Mouse (Mus musculus) neural tube, embryonic 15.5 days (tissue): ENCODE data around the gene Bmpr1b. TPM values are rescaled to one million over a fixed set of nuclear protein-coding genes. Genes with fewer than 3 reads are reported as not detected.
A peak's percentile ranks its signal among the peaks of the same experiment; 100 is the strongest.

Experiments used
- ATAC-seq: fragments of 200-750 bp; cut with Nextera tagmentation; 2 replicates; pipeline ENCODE4 v1.8.0; 2017; ENCODE audit warnings: mild to moderate bottlenecking, moderate TSS enrichment, moderate library complexity; ENCODE audit not compliant: low FRiP score
- H3K27ac ChIP-seq: fragments of 300-500 bp; sonication (generic); replicated peaks from 2 replicates; pipeline ENCODE4 v1.5.1; 2015; ENCODE audit warnings: mild to moderate bottlenecking, inconsistent platforms
- H3K27me3 ChIP-seq: fragments of 300-500 bp; sonication (generic); replicated peaks from 2 replicates; pipeline ENCODE4 v1.6.1; 2015; ENCODE audit warnings: inconsistent platforms
- H3K36me3 ChIP-seq: fragments of 300-500 bp; sonication (generic); 2 replicates; pipeline ENCODE4 v1.6.1; 2015; ENCODE audit warnings: inconsistent platforms
- H3K4me1 ChIP-seq: fragments of 300-500 bp; sonication (generic); 2 replicates; pipeline ENCODE4 v1.6.1; 2015; ENCODE audit warnings: inconsistent platforms
- H3K4me2 ChIP-seq: fragments of 300-500 bp; sonication (generic); 2 replicates; pipeline ENCODE4 v1.6.1; 2015; ENCODE audit warnings: inconsistent platforms, mild to moderate bottlenecking, moderate library complexity
- H3K4me3 ChIP-seq: fragments of 300-500 bp; sonication (generic); replicated peaks from 2 replicates; pipeline ENCODE4 v1.5.1; 2015; ENCODE audit warnings: mild to moderate bottlenecking, inconsistent platforms
- H3K9ac ChIP-seq: fragments of 300-500 bp; sonication (generic); replicated peaks from 2 replicates; pipeline ENCODE4 v1.6.1; 2015; ENCODE audit warnings: mild to moderate bottlenecking, inconsistent platforms
- H3K9me3 ChIP-seq: fragments of 300-500 bp; sonication (generic); replicated peaks from 2 replicates; pipeline ENCODE4 v1.6.1; 2016; ENCODE audit warnings: inconsistent platforms
- whole genome bisulfite sequencing: fragments of 180-500 bp; shearing (Covaris S2); methylation state at CpG from one replicate; pipeline ENCODE4 v1.1.7; 2015; ENCODE audit warnings: mixed read lengths; 5-methylcytosine and 5-hydroxymethylcytosine counted together
- polyA plus RNA-seq: library from polyadenylated mRNA; unstranded; fragments of >200 nt; fragmentation: Nextera tagmentation; extraction: Ambion mirVana; gene quantifications from 2 replicates; pipeline ENCODE4 v1.2.1, GENCODE M21; 2015

Gene Bmpr1b
- polyA plus RNA-seq, 1 experiment from 2014 or later = 4.8 TPM

DNA sequence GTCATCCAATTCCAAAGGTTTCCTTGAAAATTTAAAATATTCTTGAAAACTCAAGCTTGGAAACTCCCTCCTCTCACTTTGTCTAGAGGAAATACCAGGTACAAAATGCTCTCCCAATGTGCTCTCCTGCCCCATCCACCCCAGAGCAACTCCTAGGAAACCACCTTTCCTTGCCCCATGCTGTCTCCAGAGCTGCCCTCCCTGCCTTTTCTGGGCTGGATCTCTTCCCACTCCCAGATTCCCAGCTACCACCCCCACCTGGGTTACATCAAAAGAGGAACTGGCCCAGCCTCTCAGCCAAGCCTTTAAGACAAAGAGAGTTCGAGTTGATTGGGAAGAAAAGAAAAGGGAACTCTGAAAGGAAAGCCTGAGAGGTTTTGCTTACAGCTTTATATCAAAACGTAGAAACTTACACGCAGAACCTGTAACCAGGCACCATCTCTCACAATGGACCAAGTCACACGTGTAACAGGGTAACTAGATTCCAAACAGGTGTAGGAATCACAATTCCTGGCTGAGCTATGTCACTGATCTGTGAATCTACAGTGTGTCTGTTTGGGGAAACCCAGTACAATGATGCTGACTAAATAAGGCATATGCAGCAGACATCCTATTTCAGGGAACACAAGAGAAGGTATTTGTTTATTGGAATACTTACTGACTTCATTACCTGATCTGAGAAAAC lies 272.2 kb downstream of the Bmpr1b start:
- H3K9me3 ChIP-seq = no peaks in the 10 kb centered on the region
- no peaks in the 10 kb centered on the region for H3K27me3 ChIP-seq
- no peak overlapping the region for H3K27ac ChIP-seq
- H3K9ac ChIP-seq = no peak overlapping the region
- H3K36me3 ChIP-seq = no peaks in the 10 kb centered on the region
- WGBS = 28% methylated on average over 4 of the region's 4 CpGs
- H3K4me3 ChIP-seq = no peak overlapping the region
- ATAC-seq = no peak
- H3K4me1 ChIP-seq = no peaks in the 10 kb centered on the region
- no peak overlapping the region for H3K4me2 ChIP-seq

DNA sequence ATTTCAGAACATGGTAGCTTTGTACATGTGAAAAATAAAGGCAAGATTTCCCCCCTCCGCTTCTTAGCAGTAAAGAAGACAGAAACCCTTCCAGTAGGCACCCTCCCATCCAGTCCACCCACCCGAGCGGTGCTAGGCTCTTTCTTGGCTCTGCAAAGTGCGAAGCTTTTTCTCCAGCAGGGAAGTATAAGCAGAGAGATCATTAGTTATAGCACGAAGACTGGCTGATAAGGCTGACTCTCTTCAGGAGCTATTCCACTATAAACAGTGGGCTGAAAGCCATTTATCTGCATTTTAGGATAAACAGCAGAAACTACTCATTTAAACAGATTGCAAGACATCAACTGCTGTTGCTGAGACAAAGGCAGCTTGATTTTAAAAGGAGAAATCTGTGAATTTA lies 274.1 kb downstream of the Bmpr1b start:
- WGBS = 61% methylated on average over 5 of the region's 5 CpGs
- Histone ChIP-seq H3K4me3 (no peak overlapping the region), H3K9me3 (no peaks in the 10 kb centered on the region), H3K9ac (no peak overlapping the region), H3K27me3 (no peaks in the 10 kb centered on the region), H3K36me3 (no peaks in the 10 kb centered on the region), H3K27ac (no peak overlapping the region), H3K4me1 (no peaks in the 10 kb centered on the region), H3K4me2 (no peak overlapping the region)
- ATAC-seq = no peak

DNA sequence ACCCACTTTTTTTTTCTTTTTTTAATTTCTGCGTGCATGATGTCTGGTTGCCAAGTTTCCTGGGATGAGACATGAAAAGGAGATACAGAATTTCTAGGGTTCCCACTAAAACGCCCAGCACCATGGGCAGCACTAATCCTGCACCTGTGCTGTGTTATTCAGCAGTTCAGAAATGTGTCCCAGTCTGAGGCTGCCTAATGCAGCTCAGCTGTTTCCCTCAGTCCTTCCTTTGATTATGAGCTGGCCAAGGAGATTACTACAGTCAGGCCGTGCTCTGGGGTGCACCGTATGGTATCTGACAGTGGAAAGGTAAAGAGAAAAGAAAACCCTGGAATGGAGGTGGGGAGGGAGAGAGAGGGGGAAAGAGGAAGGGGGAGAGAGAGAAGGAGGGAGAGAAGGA lies 278.6 kb downstream of the Bmpr1b start:
- H3K36me3 ChIP-seq = no peaks in the 10 kb centered on the region
- H3K9me3 ChIP-seq = no peaks in the 10 kb centered on the region
- no peaks in the 10 kb centered on the region for H3K4me1 ChIP-seq
- H3K4me2 ChIP-seq = no peak overlapping the region
- H3K27ac ChIP-seq = no peak overlapping the region
- ATAC-seq = no peak
- H3K27me3 ChIP-seq = no peaks in the 10 kb centered on the region
- no peak overlapping the region for H3K9ac ChIP-seq
- H3K4me3 ChIP-seq = no peak overlapping the region
- 43% methylated on average over 4 of the region's 4 CpGs for WGBS

DNA sequence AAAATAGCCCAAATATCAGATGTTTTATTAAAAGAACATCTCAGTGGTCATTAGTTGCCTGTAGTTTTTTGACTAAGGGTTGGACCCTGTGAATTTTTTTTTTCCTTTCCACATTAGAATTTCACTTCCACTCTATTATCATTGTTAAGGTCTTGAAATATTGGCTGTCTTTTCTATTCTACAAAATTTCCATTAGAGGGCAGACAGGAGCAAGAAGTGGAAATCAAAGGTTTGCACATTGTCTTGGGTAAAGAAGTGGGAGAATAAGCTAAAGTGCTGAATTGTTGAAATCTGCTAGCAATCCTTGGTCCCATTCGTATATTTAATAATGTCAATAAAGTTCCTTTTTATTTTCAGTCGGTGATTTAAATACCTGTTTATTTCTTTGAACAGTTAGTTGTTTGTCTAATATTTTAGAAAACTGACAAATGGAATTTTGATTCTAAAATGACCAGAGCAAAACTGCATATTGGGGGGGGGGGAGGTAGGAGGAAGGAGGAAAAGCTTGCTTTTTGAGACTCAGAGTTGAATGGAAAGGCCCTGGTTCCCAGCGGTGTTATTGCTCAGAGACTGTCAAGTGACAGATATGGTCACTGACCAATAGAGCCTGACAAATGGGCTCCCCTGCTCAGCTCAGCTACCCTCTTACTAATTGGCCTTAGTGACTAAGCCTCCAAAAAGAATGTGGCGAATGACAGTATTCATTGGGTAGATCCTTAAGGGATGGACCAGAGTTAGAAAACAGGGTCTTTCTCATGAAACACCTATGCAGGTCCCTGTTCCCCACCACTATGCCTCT lies 281.6 kb downstream of the Bmpr1b start:
- Histone ChIP-seq H3K36me3 (no peaks in the 10 kb centered on the region), H3K4me3 (no peak overlapping the region), H3K27me3 (no peaks in the 10 kb centered on the region), H3K27ac (no peak overlapping the region), H3K4me1 (no peaks in the 10 kb centered on the region), H3K4me2 (no peak overlapping the region), H3K9ac (no peak overlapping the region), H3K9me3 (no peaks in the 10 kb centered on the region)
- WGBS = 38% methylated on average over 4 of the region's 4 CpGs
- no peak for ATAC-seq

DNA sequence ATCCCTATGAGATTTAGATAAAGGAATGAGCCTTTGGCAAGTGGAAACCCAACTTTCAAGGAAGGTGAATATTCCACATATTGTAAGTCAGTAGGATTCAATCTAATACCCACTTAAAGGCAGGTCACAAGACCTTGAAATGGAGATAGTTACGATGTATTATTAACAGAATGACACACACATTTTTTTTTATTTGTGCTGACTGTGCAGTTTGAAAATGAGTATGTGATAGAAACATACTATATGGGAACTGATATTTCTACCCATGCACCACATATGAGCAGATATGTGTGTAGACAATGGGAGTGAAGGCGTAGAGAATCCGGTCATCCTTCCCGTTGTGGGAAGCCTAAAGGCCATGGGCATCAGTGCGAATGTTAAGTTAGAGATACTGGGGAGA lies 285.0 kb downstream of the Bmpr1b start:
- Histone ChIP-seq H3K27ac (no peak overlapping the region), H3K27me3 (no peaks in the 10 kb centered on the region), H3K9me3 (no peaks in the 10 kb centered on the region), H3K4me1 (no peaks in the 10 kb centered on the region), H3K4me2 (no peak overlapping the region), H3K9ac (no peak overlapping the region), H3K4me3 (no peak overlapping the region), H3K36me3 (no peaks in the 10 kb centered on the region)
- 97% methylated on average over 5 of the region's 5 CpGs for WGBS
- ATAC-seq = no peak

DNA sequence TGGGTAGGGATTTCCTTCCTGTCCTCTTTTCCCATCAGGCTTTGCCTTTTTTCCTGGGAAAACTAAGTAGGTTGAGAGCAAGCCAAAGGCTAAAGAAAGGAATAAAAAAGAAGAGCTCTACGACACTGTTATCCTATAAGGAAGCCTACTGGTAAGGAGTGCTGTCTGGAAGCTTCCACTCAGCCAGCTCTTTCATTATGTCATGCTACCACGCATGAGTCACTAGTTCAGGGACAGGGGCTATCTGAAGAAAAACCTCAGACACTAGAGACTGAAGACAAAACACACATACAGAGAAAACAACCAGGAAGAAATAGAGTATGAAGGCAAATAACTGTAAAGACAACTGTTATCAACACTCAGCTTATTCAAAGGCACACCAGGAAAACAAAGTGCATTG lies 286.7 kb downstream of the Bmpr1b start:
- no peaks in the 10 kb centered on the region for H3K4me1 ChIP-seq
- no peak overlapping the region for H3K27ac ChIP-seq
- no peaks in the 10 kb centered on the region for H3K9me3 ChIP-seq
- WGBS = 77% methylated on average over 2 of the region's 2 CpGs
- H3K4me3 ChIP-seq = no peak overlapping the region
- ATAC-seq = no peak
- no peaks in the 10 kb centered on the region for H3K36me3 ChIP-seq
- H3K4me2 ChIP-seq = no peak overlapping the region
- H3K9ac ChIP-seq = no peak overlapping the region
- no peaks in the 10 kb centered on the region for H3K27me3 ChIP-seq

DNA sequence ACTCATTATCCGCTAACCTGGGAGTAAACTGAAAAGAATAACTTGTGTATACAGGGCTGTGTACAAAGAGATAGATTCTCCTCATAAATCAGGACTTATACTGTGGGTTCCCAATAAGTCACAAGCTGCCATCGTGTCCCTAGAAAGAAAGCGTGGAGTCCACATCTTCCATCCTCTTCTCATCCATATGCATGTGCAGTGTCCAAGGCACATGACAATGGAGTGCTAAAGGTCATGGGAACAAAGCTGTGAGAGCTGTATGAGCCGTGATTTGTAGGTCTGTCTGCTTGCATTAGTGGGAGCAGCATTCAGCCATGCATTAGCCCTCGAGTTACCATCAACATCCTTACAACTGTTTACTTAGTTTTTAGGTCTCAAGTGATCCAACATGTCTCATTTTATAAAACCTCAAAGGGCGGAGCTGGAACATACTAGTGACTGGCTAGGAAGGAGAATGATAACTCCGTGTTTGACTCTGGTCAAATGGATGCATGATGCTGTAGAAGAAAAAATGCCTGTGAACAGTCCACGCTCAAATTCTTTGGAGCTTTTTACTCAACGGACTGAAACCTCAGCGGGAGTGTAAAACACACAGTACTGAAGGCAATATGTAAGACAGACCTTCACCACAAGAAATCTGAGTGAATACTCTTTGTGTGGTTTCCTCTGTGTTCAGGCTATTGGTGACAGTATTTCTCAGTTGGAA lies 296.7 kb downstream of the Bmpr1b start:
- no peaks in the 10 kb centered on the region for H3K36me3 ChIP-seq
- H3K9ac ChIP-seq = no peak overlapping the region
- WGBS = 18% methylated on average over 10 of the region's 10 CpGs
- no peaks in the 10 kb centered on the region for H3K9me3 ChIP-seq
- H3K27ac ChIP-seq = no peak overlapping the region
- no peak overlapping the region for H3K4me3 ChIP-seq
- no peaks in the 10 kb centered on the region for H3K4me1 ChIP-seq
- no peaks in the 10 kb centered on the region for H3K27me3 ChIP-seq
- no peak for ATAC-seq
- H3K4me2 ChIP-seq = no peak overlapping the region

DNA sequence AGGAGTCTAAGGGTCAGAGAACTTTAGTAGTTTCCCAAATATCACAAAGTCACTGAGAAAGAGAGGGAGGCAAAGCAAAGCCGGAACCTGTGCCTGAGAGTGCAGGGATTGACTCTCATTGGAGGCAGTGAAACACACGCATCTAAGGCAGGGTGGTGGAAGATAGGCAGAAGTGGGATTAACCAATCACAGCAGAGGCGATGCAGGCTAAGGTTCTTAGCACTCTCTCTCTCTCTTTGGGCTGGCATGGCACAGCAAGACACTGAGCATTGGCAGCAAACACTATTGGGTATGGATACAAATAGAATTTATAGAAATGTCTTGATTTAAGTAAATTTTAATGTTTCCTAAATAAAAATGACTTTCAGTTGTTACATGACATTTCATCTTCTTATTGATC lies 297.4 kb downstream of the Bmpr1b start:
- H3K4me3 ChIP-seq = no peak overlapping the region
- no peaks in the 10 kb centered on the region for H3K27me3 ChIP-seq
- no peaks in the 10 kb centered on the region for H3K36me3 ChIP-seq
- no peak overlapping the region for H3K27ac ChIP-seq
- no peaks in the 10 kb centered on the region for H3K4me1 ChIP-seq
- no peak overlapping the region for H3K4me2 ChIP-seq
- WGBS = 37% methylated on average over 3 of the region's 3 CpGs
- no peak overlapping the region for H3K9ac ChIP-seq
- no peaks in the 10 kb centered on the region for H3K9me3 ChIP-seq
- ATAC-seq = no peak

DNA sequence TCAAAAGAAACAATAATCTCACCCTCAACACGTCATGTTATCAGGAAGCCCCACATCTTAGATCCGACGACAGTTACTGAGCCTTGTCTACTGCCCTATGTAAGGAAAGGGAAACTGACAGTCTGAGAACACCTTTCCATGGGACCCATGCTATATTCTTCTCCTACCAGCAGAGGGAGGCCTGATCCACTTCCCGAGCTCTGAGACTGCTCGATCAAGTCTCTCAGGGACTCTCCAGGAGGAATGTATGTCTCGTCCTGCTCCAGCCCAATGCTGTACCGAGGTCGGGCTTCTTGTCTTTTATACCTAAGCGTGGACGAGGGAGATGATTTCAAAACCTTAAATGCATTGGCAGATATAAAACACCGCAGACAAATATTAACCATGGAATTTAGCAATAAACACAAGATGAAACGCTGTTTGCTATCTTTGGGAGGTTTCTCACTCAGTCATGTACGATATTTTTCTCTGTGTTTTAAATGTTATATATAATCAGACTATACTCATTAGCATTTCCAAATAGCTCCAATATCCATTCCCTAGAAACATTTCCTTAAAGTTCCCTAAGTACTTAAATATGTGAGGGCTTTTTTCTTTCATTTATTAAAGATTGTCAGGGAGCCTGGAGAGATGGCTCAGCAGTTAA lies 306.3 kb downstream of the Bmpr1b start:
- 22% methylated on average over 13 of the region's 13 CpGs for WGBS
- peak; percentile 83; the same call in 1 of the 2 replicates for ATAC-seq

DNA sequence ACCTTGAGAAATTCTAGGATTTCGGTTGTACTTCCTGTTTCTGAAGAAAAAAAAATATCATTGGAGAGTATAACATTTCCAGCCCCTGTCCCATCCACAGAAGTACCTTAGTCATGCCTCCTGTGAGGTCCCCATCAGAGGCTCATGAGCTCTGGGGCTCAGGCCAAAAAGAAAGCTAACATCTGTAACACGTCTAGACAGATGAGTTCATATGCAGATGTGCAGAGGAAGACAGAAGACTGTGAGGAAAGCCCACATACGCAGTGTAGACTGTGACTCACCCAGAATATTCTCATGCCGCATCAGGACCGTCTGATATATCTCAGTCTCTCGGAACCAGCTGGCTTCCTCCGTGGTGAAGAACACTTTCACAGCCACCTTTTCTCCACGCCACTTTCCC lies 312.1 kb downstream of the Bmpr1b start:
- Histone ChIP-seq H3K27ac (no peak overlapping the region), H3K9me3 (no peaks in the 10 kb centered on the region), H3K4me2 (no peak overlapping the region), H3K4me3 (no peak overlapping the region), H3K36me3 (no peaks in the 10 kb centered on the region; the same call in 1 of the 2 replicates), H3K27me3 (no peaks in the 10 kb centered on the region), H3K4me1 (no peaks in the 10 kb centered on the region), H3K9ac (no peak overlapping the region)
- WGBS = 90% methylated on average over 8 of the region's 8 CpGs
- no peak for ATAC-seq

More for the DNA sequence above, 306.3 kb downstream of the Bmpr1b start:
- Histone ChIP-seq H3K27me3 (no peaks in the 10 kb centered on the region), H3K27ac (no peak overlapping the region), H3K9me3 (no peaks in the 10 kb centered on the region), H3K36me3 (no peaks in the 10 kb centered on the region), H3K4me1 (no peaks in the 10 kb centered on the region), H3K9ac (no peak overlapping the region), H3K4me3 (no peak overlapping the region), H3K4me2 (peak overlapping the region; percentile 44)

DNA sequence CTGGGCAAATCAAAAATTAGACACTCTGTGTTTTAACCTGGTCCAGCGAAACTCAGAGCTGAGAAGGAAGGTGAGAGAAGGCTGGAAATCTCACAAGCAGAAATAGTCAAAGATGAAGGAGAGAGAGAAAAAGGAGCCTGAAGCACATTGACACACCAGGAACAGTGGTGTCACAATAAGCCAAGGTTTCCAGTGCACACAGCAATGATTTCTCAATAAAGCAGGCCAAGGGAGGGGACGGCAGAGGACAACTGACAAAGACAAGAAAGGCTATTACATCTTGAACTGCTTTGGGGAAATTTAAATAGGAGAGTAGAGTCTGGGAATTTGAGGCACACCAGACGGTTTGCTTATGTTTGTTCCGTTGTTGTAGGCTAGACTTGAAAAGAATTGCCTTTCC lies 314.9 kb downstream of the Bmpr1b start:
- no peak overlapping the region for H3K4me2 ChIP-seq
- 78% methylated on average over 4 of the region's 4 CpGs for WGBS
- ATAC-seq = no peak
- H3K27ac ChIP-seq = no peak overlapping the region
- no peaks in the 10 kb centered on the region for H3K4me1 ChIP-seq
- H3K27me3 ChIP-seq = no peaks in the 10 kb centered on the region
- no peaks in the 10 kb centered on the region for H3K9me3 ChIP-seq
- no peaks in the 10 kb centered on the region; the same call in 1 of the 2 replicates for H3K36me3 ChIP-seq
- H3K4me3 ChIP-seq = no peak overlapping the region
- no peak overlapping the region for H3K9ac ChIP-seq
